Mouse (Mus musculus) heart, adult 2 months (tissue): ENCODE measurements around the gene S100a2.

Source experiments
- CTCF ChIP-seq: fragments of 200-600 bp; IDR thresholded peaks from 2 replicates; pipeline ENCODE4 v1.8.1; 2022; ENCODE audit warnings: antibody characterized with exemption, mild to moderate bottlenecking, moderate library complexity
- POLR2A ChIP-seq: fragments of 200-500 bp; IDR thresholded peaks from 2 replicates; pipeline ENCODE4 v1.6.1; 2011; ENCODE audit warnings: mild to moderate bottlenecking, low read depth, low read length, control low read depth; ENCODE audit not compliant: insufficient read depth

DNA sequence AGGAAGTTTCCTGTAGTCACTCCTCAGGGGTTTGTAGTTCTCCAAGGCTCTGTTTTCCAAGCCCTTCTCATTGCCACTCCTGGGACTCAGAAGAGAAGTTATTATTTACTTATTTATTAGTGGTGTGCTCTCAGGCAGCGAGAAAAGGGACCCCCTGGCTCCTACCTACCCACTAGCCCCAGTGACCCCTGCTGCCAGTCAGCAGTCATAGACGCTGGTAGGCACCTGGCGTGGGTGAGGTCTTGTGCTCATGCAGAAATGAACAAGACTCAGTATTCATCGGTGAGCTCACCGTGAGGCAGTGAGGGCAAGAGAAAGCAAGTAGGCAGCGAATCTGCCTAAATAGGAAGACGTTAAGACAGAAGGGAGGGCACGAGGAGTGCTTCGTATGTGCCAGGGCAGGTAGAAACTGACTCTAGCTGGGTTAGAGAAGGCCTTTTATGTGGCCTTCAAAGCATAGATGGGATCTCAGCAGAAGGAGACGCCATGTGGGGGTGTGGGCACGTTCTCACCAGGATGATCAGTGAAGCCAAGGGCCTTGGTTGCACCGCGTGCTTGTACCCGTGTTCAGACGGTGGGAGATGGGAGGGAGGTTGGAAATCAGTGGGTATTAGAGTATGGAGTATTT, 3.9 kb upstream of the S100a2 start:
- TF ChIP-seq POLR2A (no peak), CTCF (no peak; the same call in 1 of the 2 replicates)
